Mouse (Mus musculus) embryo, embryonic 10.5 days (tissue): ENCODE data around the gene Hpcal1.
A peak's percentile ranks its signal among the peaks of the same experiment; 100 is the strongest.

ENCODE experiments used
- DNase-seq: peaks from one replicate; pipeline ENCODE4 v3.0.0-alpha.2; 2015; ENCODE audit warnings: low spot score

Gene Hpcal1

DNA sequence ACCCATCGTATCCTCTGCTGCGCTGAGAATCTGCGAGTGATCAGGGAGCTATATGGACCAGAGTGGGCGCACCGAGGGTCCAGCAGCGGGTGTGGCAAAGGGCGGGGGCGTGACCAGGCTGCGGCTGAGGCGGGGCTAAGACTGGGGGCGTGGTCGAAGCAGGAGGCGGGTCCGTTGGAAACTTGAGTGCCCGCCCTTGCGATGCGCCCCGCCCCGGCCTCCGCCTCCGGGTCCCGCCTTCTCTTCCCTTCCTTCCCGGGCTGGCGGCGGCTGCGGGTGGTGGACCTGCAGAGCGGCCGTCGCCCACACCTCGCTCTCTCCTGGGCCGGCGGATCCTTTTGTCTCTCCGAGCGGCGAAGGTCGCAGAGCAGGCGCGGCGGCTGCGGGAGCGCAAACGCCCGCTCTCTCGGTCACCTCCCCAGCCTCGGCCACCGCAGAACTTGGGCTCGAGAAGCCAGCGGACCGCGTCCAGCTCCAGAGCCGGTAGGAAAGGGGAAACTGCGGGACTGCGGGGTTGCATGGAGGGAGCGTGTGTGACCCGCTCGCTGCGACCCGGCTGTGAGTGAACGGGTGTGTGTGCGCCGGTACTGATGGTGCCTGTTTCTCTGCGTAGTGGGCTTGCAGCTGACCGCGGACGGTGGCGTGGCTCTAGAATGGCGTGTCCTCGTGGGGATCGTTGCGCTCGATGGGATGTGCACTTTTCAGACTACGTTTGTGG is at the start of gene Hpcal1:
TSS of gene Hpcal1 (plus strand) at position 293 of the 718 bp plus-strand sequence.
- DNase-seq, result peak; percentile 94

- DNase-seq, result no peak
Observed at GRCm38 (mm10) chr12:17641269-17641668, 49.4 kb upstream of the Hpcal1 start.

- DNase-seq, result no peak
Observed at GRCm38 (mm10) chr12:17644385-17645222, 46.1 kb upstream of the Hpcal1 start.

DNA sequence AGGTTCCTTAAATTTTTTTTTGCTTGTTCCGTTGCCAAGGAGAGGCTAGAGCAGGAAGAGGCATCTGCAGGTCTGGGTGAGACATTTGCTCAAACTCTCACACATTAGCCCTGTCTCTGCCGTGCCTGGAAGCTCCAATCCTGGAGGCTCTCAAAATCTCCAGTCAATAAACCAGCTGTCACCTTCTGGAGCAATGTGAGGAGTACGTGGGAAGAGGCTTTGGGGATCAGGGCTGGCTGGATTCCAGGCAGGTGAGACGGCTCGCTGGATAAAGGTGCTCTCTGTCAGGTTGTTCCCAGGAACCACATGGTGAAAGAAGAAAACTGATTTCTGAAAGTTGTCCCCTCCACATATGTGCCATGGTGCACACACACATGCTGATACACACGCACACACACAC is 44.2 kb upstream of the Hpcal1 start:
- no peak for DNase-seq

- DNase-seq, result no peak
Observed at GRCm38 (mm10) chr12:17651223-17652095, 39.2 kb upstream of the Hpcal1 start.

DNA sequence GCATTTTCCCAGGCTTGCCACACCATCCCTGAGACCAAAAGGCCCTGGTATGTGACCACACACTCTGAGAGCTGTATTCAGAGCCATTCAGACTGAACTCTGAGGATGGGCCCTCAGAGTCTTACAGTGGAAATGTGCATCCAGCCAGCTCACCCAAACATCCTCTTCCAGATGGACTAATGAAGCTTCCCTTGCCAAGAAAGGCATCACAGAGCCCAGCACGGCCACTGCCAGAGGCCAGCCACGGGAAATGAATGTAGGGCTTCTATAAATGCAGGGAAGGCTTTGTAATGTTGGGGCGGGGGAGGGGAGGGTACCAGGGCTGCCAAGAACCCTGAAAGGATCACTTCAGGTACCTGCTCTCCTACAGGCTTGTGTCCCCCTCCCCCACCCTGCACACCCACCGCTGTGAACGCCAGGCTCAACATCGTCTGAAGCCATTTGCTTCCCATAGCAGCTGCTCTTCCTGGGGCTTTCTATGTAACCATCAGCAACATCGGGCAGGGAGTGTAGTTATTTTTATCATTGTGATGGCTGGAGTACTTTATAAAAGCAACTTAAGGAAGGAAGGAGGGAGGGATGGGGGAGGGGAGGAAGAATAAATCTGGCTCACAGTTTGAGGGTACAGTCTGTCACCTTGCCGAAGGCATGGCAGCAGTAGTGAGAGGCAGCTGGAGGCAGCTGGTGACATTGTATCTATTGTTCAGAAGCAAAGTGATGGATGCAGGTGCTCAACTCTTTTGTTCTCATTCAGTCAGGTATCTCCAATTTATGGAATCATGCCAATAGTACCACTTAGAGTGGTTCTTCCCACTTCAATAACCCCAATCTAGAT is 38.2 kb upstream of the Hpcal1 start:
- DNase-seq, result no peak

GRCm38 (mm10) chr12:17653051-17653783 is 37.4 kb upstream of the Hpcal1 start:
- no peak for DNase-seq

- no peak for DNase-seq
Observed at GRCm38 (mm10) chr12:17657561-17658195, 33.0 kb upstream of the Hpcal1 start.

DNA sequence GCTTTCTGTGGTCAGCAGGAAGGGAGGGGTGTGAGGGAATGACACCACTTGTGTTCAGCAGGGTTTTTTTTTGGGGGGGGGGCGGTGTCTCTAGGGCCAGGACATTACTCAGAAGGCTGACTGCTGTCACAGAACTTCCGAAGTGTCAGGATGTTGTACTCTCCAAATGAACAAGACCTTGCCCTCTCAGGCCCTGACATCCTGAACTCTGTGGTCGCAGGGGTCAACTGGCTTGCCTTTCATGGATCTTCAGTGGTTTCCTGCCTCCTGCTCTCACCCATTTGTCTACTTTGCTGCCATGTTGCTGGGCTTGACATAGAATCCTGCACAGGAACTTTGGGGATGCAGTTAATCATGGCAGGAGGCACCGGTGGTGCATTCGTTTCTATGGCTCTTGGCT is 32.1 kb upstream of the Hpcal1 start:
- peak; percentile 43 for DNase-seq

GRCm38 (mm10) chr12:17661483-17661920 is 29.2 kb upstream of the Hpcal1 start:
- peak; percentile 43 for DNase-seq

- no peak for DNase-seq
Observed at GRCm38 (mm10) chr12:17663991-17664635, 26.5 kb upstream of the Hpcal1 start.

DNA sequence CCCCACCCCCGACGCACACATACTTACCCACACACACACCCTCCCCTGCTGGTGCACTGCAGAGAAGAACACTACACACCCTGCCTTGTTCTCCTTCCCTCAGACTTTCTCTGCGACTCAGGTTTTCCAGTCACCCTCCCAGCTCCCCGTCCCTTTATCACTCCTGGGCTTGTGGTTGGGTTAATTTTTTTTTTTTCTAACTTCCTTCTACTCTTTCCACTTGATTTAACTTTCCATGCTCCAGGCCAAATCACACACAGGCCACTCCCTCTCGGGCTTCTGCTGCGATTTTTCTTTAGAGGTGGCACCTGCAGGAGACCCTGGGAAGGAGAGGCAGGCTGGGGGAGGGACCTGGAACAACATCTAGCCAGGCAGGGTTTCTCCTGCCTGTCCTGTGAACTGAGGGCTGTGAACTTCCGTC is 24.7 kb upstream of the Hpcal1 start:
- DNase-seq, result no peak

- no peak for DNase-seq
Observed at GRCm38 (mm10) chr12:17666616-17667015, 24.0 kb upstream of the Hpcal1 start.

DNA sequence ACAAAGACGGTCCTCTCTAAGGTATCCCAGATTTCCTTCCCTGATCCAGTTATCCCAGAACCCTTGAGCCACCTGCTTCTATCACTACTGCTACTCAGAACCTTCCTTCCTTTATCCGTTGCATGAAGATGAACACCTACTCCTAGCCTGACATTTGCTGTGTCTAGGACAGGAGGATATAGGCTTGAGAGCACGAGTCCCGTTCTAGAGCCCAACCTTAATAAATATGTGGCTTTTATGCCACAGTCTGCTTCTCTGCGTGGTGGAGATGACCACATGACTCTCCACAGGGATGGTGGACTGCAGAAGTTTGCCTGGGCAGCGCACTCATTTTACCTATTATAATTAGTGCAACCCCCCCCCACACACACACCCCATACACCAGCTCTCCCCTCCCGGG is 16.9 kb upstream of the Hpcal1 start:
- DNase-seq, result no peak

GRCm38 (mm10) chr12:17674182-17674812 is 16.4 kb upstream of the Hpcal1 start:
- peak; percentile 35 for DNase-seq

GRCm38 (mm10) chr12:17677743-17678142 is 12.9 kb upstream of the Hpcal1 start:
- DNase-seq, result no peak

DNA sequence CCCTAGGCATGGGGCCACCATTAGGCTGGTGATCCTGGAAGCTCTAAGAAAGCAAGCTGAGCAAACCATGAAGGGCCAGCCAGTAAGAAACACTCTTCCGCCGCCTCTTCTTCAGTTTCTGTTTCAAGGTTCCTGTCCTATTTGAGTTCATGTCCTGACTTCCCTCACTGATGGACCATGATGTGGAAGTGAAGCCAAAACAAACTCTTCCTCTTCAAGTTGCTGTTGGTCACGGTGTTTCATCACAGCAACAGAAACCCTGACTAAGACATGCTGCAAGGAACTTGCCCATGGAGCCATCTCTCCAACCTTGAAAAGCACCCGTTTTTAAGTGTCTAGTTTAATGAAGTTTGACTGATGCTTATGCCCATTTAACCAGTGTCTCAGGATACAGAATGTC is 11.1 kb upstream of the Hpcal1 start:
- DNase-seq, result no peak

- no peak for DNase-seq
Observed at GRCm38 (mm10) chr12:17682161-17682560, 8.5 kb upstream of the Hpcal1 start.

- DNase-seq, result no peak
Observed at GRCm38 (mm10) chr12:17684315-17684714, 6.3 kb upstream of the Hpcal1 start.
